Mouse (Mus musculus): ENCODE data around the gene N4bp2. TPM values are rescaled to one million over a fixed set of nuclear protein-coding genes. Genes with fewer than 3 reads are reported as not detected.

N4bp2 gene
- total and polyA plus RNA-seq, 3 experiments = 32.1 to 182 (median 96.7) TPM

DNA sequence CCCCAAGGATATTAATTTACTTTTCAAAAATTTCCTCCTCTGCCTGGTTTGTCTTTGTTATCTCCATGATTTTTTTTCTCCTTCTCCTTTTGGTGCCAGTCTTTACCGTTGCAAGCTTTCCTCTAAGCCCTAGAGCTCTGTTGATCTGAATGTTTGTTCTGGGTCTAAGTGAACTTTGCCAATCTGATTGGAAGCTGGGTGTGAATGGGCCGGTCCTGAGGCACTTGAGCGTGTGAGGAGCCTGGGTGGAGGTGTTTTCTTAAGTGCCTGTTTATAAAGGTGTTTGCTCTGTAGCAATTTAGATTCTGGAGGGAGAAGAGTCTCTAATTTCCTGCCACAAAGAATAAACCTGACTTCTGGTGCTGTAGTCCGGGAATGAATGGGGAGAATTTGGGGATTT is 11.3 kb upstream of the N4bp2 start:
- Histone ChIP-seq H3K4me1 (ENCODE audit: insufficient read depth, low read depth, low read length) (peaks cover 16% of the 10 kb centered on the region), H3K9me3 (replicated peaks) (no peaks in the 10 kb centered on the region), H3K4me3 (ENCODE audit: low read depth, low read length) (no peak overlapping the region), H3K36me3 (replicated peaks) (no peaks in the 10 kb centered on the region), H3K27me3 (ENCODE audit: insufficient read depth, low read length) (no peaks in the 10 kb centered on the region)
- no peak for DNase-seq (ENCODE audit: low spot score)
- no peak for TF ChIP-seq GATA2 (IDR thresholded peaks at IDR 0.05; ENCODE audit: borderline replicate concordance, low read depth, low read length)
- TF ChIP-seq GATA1 (IDR thresholded peaks at IDR 0.05; ENCODE audit: borderline replicate concordance, low read length) = no peak
- ATAC-seq (ENCODE audit: extremely low read depth, insufficient number of reproducible peaks, low FRiP score, poor library complexity, severe bottlenecking) = no peak

DNA sequence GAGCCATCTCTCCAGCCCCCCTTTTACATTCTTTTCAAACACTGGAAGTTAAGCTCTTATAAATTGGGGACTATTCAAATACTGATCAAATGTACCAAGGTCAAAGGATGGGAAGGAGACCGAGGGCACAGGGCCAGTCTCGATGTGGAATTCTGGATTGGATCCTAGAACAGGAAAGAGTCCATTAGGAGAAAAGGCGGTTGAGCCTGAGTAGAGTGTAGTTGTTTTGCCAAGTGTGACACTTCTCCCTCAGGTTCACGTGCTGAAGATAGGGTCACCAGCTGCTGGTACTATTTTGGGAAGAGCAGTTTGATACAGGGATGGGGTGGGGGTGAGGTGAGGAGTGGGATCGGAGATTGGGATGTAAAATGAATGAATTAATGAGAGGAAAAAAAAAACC is 7.5 kb upstream of the N4bp2 start:
- H3K4me1 ChIP-seq (ENCODE audit: insufficient read depth, low read depth, low read length) = peaks cover 24% of the 10 kb centered on the region
- no peak for DNase-seq (ENCODE audit: low spot score)
- no peaks in the 10 kb centered on the region for H3K27me3 ChIP-seq (ENCODE audit: insufficient read depth, low read length)
- H3K9me3 ChIP-seq (replicated peaks) = no peaks in the 10 kb centered on the region
- H3K4me3 ChIP-seq (ENCODE audit: low read depth, low read length) = no peak overlapping the region
- H3K36me3 ChIP-seq (replicated peaks) = peaks cover 13% of the 10 kb centered on the region
- TF ChIP-seq TAL1 (conservative IDR thresholded peaks at IDR 0.05; ENCODE audit: low read depth, low read length) (no peak), GATA2 (IDR thresholded peaks at IDR 0.05; ENCODE audit: borderline replicate concordance, low read depth, low read length) (no peak), POLR2AphosphoS5 (IDR thresholded peaks at IDR 0.05; ENCODE audit: insufficient replicate concordance, low read depth, low read length) (no peak), CTCF (IDR thresholded peaks at IDR 0.05; ENCODE audit: low read depth, low read length) (no peak), GATA1 (IDR thresholded peaks at IDR 0.05; ENCODE audit: borderline replicate concordance, low read length) (no peak)
- ATAC-seq (ENCODE audit: extremely low read depth, insufficient number of reproducible peaks, low FRiP score, poor library complexity, severe bottlenecking) = no peak

DNA sequence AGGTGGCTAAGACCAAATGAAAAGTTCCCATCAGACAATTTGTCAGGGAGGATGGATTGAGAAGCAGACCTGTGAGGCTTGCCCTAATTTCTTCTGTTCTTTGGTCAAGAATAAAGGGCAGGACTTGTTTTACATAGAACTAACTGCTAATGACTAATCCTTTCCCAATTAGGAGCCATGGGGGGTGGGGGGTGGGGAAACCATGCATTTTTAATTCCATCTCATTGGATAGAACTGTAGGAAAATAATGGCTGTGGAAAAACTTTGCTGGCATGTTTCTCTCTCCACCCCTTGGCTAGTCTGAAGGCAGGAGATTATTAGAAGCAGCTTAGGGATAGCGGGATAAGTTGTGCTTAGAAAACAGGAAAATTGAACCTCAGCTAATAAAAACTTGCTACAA is 6.2 kb upstream of the N4bp2 start:
- peaks cover 34% of the 10 kb centered on the region for H3K4me1 ChIP-seq (ENCODE audit: insufficient read depth, low read depth, low read length)
- no peak overlapping the region for H3K4me3 ChIP-seq (ENCODE audit: low read depth, low read length)
- DNase-seq (ENCODE audit: low spot score) (no peak), ATAC-seq (ENCODE audit: extremely low read depth, insufficient number of reproducible peaks, low FRiP score, poor library complexity, severe bottlenecking) (no peak)
- H3K9me3 ChIP-seq (replicated peaks) = no peaks in the 10 kb centered on the region
- H3K36me3 ChIP-seq (replicated peaks) = peaks cover 17% of the 10 kb centered on the region
- H3K27me3 ChIP-seq (ENCODE audit: insufficient read depth, low read length) = no peaks in the 10 kb centered on the region
- TF ChIP-seq POLR2AphosphoS5 (IDR thresholded peaks at IDR 0.05; ENCODE audit: insufficient replicate concordance, low read depth, low read length) (no peak), CTCF (IDR thresholded peaks at IDR 0.05; ENCODE audit: low read depth, low read length) (no peak), GATA2 (IDR thresholded peaks at IDR 0.05; ENCODE audit: borderline replicate concordance, low read depth, low read length) (no peak), GATA1 (IDR thresholded peaks at IDR 0.05; ENCODE audit: borderline replicate concordance, low read length) (no peak), TAL1 (conservative IDR thresholded peaks at IDR 0.05; ENCODE audit: low read depth, low read length) (no peak)

DNA sequence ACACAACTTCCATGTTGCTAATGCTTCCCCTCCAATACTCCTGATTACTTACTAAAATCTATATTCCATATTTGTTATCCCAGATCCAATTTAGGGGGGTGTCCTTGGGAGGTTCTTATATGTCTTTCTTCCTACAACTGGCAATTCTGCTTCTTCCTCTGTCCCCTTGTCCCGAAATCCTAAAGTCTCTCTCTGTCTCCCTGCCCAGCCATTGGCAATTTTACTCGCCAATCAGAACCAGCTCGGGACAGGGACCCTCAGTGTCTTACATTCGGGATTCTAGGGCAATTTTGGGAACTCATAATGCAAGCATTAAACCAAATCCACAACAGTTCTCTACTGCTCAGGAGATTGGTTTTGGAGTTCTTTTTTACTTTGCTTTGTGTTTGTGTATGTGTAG is 3.3 kb upstream of the N4bp2 start:
- Histone ChIP-seq H3K27me3 (ENCODE audit: insufficient read depth, low read length) (no peaks in the 10 kb centered on the region), H3K9me3 (replicated peaks) (no peaks in the 10 kb centered on the region), H3K4me1 (ENCODE audit: insufficient read depth, low read depth, low read length) (peaks cover 22% of the 10 kb centered on the region), H3K36me3 (replicated peaks) (peaks cover 17% of the 10 kb centered on the region), H3K4me3 (ENCODE audit: low read depth, low read length) (no peak overlapping the region)
- no peak for DNase-seq (ENCODE audit: low spot score)
- TF ChIP-seq GATA1 (IDR thresholded peaks at IDR 0.05; ENCODE audit: borderline replicate concordance, low read length) (no peak), TAL1 (conservative IDR thresholded peaks at IDR 0.05; ENCODE audit: low read depth, low read length) (no peak), CTCF (IDR thresholded peaks at IDR 0.05; ENCODE audit: low read depth, low read length) (no peak), POLR2AphosphoS5 (IDR thresholded peaks at IDR 0.05; ENCODE audit: insufficient replicate concordance, low read depth, low read length) (no peak)
- no peak for ATAC-seq (ENCODE audit: extremely low read depth, insufficient number of reproducible peaks, low FRiP score, poor library complexity, severe bottlenecking)

DNA sequence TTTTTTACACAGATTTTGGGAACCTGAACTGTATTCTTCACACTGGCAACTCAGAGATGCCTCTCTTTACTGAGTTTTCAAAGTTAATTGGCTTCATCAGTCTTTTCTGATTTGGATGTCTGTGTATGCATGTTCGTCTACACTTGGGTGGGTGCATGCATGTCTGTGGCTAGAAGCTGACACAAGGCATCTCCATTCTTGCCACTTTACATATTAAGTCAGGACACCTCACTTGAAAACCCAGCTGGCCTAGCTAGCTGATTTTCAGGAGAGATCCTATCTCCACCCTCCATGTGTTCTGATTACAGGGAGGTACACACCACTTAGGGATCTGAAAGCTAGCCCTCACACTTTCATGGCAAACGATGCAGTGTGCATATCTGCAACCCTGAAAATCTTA is 2.7 kb upstream of the N4bp2 start:
- no peaks in the 10 kb centered on the region for H3K9me3 ChIP-seq (replicated peaks)
- H3K27me3 ChIP-seq (ENCODE audit: insufficient read depth, low read length) = no peaks in the 10 kb centered on the region
- DNase-seq (ENCODE audit: low spot score) (no peak), ATAC-seq (ENCODE audit: extremely low read depth, insufficient number of reproducible peaks, low FRiP score, poor library complexity, severe bottlenecking) (no peak)
- H3K4me3 ChIP-seq (ENCODE audit: low read depth, low read length) = no peak overlapping the region
- H3K4me1 ChIP-seq (ENCODE audit: insufficient read depth, low read depth, low read length) = peaks cover 26% of the 10 kb centered on the region
- peaks cover 19% of the 10 kb centered on the region for H3K36me3 ChIP-seq (replicated peaks)
- TF ChIP-seq POLR2AphosphoS5 (IDR thresholded peaks at IDR 0.05; ENCODE audit: insufficient replicate concordance, low read depth, low read length) (no peak), GATA2 (IDR thresholded peaks at IDR 0.05; ENCODE audit: borderline replicate concordance, low read depth, low read length) (no peak)

DNA sequence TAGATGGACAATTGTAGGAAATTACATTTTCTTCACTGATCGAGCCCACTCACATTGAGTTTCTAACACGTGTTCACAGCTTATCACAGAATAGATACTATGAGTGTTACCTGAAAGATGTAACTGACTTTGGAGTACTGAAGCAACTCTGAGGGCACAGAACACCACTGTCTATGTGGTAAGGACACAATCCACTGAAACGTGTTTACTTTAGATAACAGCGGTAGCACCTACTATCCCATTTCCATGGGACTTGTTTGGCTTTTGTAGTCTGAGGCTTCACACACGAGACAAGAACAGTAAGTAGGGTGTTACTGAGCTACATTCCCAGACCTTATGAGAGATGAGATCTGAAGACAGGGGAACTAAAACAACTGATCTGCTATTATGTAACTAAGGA is 2.3 kb upstream of the N4bp2 start:
- Histone ChIP-seq H3K9me3 (replicated peaks) (no peaks in the 10 kb centered on the region), H3K4me3 (ENCODE audit: low read depth, low read length) (no peak overlapping the region), H3K4me1 (ENCODE audit: insufficient read depth, low read depth, low read length) (peaks cover 27% of the 10 kb centered on the region), H3K36me3 (replicated peaks) (peaks cover 20% of the 10 kb centered on the region), H3K27me3 (ENCODE audit: insufficient read depth, low read length) (no peaks in the 10 kb centered on the region)
- TF ChIP-seq GATA2 (IDR thresholded peaks at IDR 0.05; ENCODE audit: borderline replicate concordance, low read depth, low read length) = no peak
- TF ChIP-seq TAL1 (conservative IDR thresholded peaks at IDR 0.05; ENCODE audit: low read depth, low read length) = peak; percentile 46; the same call in 1 of the 2 replicates
- ATAC-seq (ENCODE audit: extremely low read depth, insufficient number of reproducible peaks, low FRiP score, poor library complexity, severe bottlenecking) (no peak), DNase-seq (ENCODE audit: low spot score) (no peak)

DNA sequence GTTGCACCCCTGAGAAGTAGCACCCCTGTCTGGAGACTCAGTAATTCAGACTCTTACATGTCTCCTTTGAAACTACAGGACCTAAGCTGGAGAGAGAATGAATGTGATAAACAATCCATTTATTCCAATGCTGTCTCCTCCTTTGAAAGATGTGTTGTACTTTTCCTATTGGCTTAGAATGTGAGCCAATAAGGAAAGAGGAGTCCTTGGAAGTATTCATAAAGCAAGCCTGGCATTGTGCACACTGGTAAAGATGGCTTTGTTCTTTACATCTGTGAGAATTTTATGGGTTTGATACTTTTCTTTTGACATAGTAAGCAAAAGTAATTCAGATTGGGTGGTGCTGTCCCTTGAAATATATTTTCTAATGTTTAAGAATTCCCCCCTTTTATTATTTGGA is 1.4 kb upstream of the N4bp2 start:
- no peak overlapping the region for H3K4me3 ChIP-seq (ENCODE audit: low read depth, low read length)
- ATAC-seq (ENCODE audit: extremely low read depth, insufficient number of reproducible peaks, low FRiP score, poor library complexity, severe bottlenecking) = no peak
- peak; percentile 22 for DNase-seq (ENCODE audit: low spot score)

More for the DNA sequence above, 1.4 kb upstream of the N4bp2 start:
- TF ChIP-seq TAL1 (conservative IDR thresholded peaks at IDR 0.05; ENCODE audit: low read depth, low read length) (no peak), GATA2 (IDR thresholded peaks at IDR 0.05; ENCODE audit: borderline replicate concordance, low read depth, low read length) (no peak), POLR2AphosphoS5 (IDR thresholded peaks at IDR 0.05; ENCODE audit: insufficient replicate concordance, low read depth, low read length) (no peak), CTCF (IDR thresholded peaks at IDR 0.05; ENCODE audit: low read depth, low read length) (no peak), GATA1 (IDR thresholded peaks at IDR 0.05; ENCODE audit: borderline replicate concordance, low read length) (no peak)
- Histone ChIP-seq H3K36me3 (replicated peaks) (peaks cover 22% of the 10 kb centered on the region), H3K27me3 (ENCODE audit: insufficient read depth, low read length) (no peaks in the 10 kb centered on the region), H3K4me1 (ENCODE audit: insufficient read depth, low read depth, low read length) (peaks cover 31% of the 10 kb centered on the region), H3K9me3 (replicated peaks) (no peaks in the 10 kb centered on the region)
